Mouse (Mus musculus) embryonic facial prominence, embryonic 15.5 days (tissue): ENCODE measurements at regions not wholly inside any gene's neighbourhood (a gene's known extent, or its start where the extent isn't known, plus 50 kb on each side); places are given as distances from the start of the nearest gene placed in this dataset.

Experiments used
- ATAC-seq: fragments of 200-750 bp; cut with Nextera tagmentation; 2 replicates; pipeline ENCODE4 v1.8.0; 2017; ENCODE audit warnings: low read depth, moderate TSS enrichment; ENCODE audit not compliant: insufficient number of reproducible peaks, low FRiP score, low TSS enrichment
- H3K27ac ChIP-seq: fragments of 300-500 bp; sonication (generic); replicated peaks from 2 replicates; pipeline ENCODE4 v1.5.1; 2015; ENCODE audit warnings: mild to moderate bottlenecking, inconsistent platforms
- H3K27me3 ChIP-seq: fragments of 300-500 bp; sonication (generic); 2 replicates; pipeline ENCODE4 v1.6.1; 2015; ENCODE audit warnings: inconsistent platforms
- H3K36me3 ChIP-seq: fragments of 300-500 bp; sonication (generic); 2 replicates; pipeline ENCODE4 v1.6.1; 2015; ENCODE audit warnings: mild to moderate bottlenecking, inconsistent platforms
- H3K4me1 ChIP-seq: fragments of 300-500 bp; sonication (generic); 2 replicates; pipeline ENCODE4 v1.6.1; 2015; ENCODE audit warnings: inconsistent platforms
- H3K4me2 ChIP-seq: fragments of 300-500 bp; sonication (generic); replicated peaks from 2 replicates; pipeline ENCODE4 v1.6.1; 2015; ENCODE audit warnings: mild to moderate bottlenecking, inconsistent platforms
- H3K4me3 ChIP-seq: fragments of 300-500 bp; sonication (generic); replicated peaks from 2 replicates; pipeline ENCODE4 v1.5.1; 2015; ENCODE audit warnings: mild to moderate bottlenecking, inconsistent platforms
- H3K9ac ChIP-seq: fragments of 300-500 bp; sonication (generic); 2 replicates; pipeline ENCODE4 v1.6.1; 2015; ENCODE audit warnings: inconsistent platforms
- H3K9me3 ChIP-seq: fragments of 300-500 bp; sonication (generic); replicated peaks from 2 replicates; pipeline ENCODE4 v1.6.1; 2016; ENCODE audit warnings: inconsistent platforms
- WGBS: fragments of 180-500 bp; shearing (Covaris S2); methylation state at CpG from one replicate; pipeline ENCODE4 v1.1.7; 2015; 5-methylcytosine and 5-hydroxymethylcytosine counted together

DNA sequence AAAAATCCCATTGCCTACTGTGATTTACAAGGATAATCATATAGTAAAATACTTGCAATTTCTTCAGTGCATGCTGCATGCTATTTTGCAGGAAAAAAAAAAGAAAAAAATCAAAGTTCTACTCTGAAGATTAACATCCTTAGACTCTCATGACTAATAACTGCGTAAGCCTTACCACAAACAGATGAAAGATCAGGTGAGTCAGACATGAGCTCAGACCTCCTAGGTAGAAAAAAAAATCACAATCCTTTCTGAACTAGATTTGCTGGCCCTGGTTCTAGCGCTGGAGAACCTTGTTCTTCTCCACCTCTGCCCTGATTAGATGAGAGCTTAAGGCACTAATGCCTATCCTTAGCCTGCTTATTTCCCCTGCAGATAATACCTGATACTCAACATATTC lies 96.1 kb upstream of the Snap25 start:
- 64% methylated on average over 2 of the region's 2 CpGs for WGBS
- Histone ChIP-seq H3K27me3 (no peaks in the 10 kb centered on the region), H3K4me3 (no peak overlapping the region), H3K9ac (no peak overlapping the region), H3K4me1 (no peaks in the 10 kb centered on the region), H3K4me2 (no peak overlapping the region), H3K9me3 (no peaks in the 10 kb centered on the region), H3K27ac (no peak overlapping the region), H3K36me3 (no peaks in the 10 kb centered on the region)
- ATAC-seq: no peak

GRCm38 (mm10) chr2:136618114-136618513 lies 95.1 kb upstream of the Snap25 start:
- Histone ChIP-seq H3K9ac (no peak overlapping the region), H3K4me2 (no peak overlapping the region), H3K36me3 (no peaks in the 10 kb centered on the region), H3K9me3 (no peaks in the 10 kb centered on the region), H3K4me3 (no peak overlapping the region), H3K27me3 (no peaks in the 10 kb centered on the region), H3K27ac (no peak overlapping the region), H3K4me1 (no peaks in the 10 kb centered on the region)
- peak; percentile 79 for ATAC-seq
- 38% methylated on average over 2 of the region's 2 CpGs for WGBS

DNA sequence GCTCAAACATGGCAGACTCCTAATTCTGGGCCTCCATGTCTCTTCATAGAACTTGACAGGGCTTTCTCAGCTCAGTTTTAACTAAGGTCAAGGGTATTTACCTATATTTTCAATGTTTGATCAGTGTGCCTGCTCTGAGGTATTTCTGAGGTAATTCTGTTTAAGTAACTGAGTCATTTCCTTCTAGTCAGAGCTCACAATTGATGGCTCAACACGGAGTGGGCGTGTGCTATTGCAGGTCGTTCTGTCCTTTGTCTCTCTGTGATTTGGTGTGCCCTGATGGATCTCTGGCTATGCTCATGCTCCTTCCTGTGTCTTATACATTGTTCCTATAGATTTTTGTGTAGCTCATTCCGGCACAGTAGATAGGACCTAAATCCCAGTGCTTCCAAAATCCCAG lies 92.9 kb upstream of the Snap25 start:
- no peaks in the 10 kb centered on the region for H3K4me1 ChIP-seq
- no peak for ATAC-seq
- no peak overlapping the region for H3K4me3 ChIP-seq
- 85% methylated on average over 4 of the region's 4 CpGs for WGBS
- no peaks in the 10 kb centered on the region for H3K9me3 ChIP-seq
- no peaks in the 10 kb centered on the region for H3K27me3 ChIP-seq
- no peak overlapping the region for H3K27ac ChIP-seq
- H3K9ac ChIP-seq: no peak overlapping the region
- no peaks in the 10 kb centered on the region for H3K36me3 ChIP-seq
- H3K4me2 ChIP-seq: no peak overlapping the region

- no peaks in the 10 kb centered on the region for H3K27me3 ChIP-seq
- H3K9me3 ChIP-seq: no peaks in the 10 kb centered on the region
- ATAC-seq: no peak
- WGBS: 87% methylated on average over 4 of the region's 4 CpGs
- H3K27ac ChIP-seq: no peak overlapping the region
- H3K36me3 ChIP-seq: no peaks in the 10 kb centered on the region
- H3K4me1 ChIP-seq: no peaks in the 10 kb centered on the region
- no peak overlapping the region for H3K4me2 ChIP-seq
- H3K9ac ChIP-seq: no peak overlapping the region
- no peak overlapping the region for H3K4me3 ChIP-seq
These were observed 92.3 kb upstream of the Snap25 start for GRCm38 (mm10) chr2:136620969-136621368.

- Histone ChIP-seq H3K27ac (no peak overlapping the region), H3K4me1 (no peaks in the 10 kb centered on the region), H3K36me3 (no peaks in the 10 kb centered on the region), H3K9ac (no peak overlapping the region), H3K9me3 (no peaks in the 10 kb centered on the region), H3K27me3 (no peaks in the 10 kb centered on the region), H3K4me3 (no peak overlapping the region), H3K4me2 (no peak overlapping the region)
- ATAC-seq: no peak
- WGBS: 56% methylated on average over 5 of the region's 5 CpGs
These were observed 89.3 kb upstream of the Snap25 start for GRCm38 (mm10) chr2:136623808-136624489.

DNA sequence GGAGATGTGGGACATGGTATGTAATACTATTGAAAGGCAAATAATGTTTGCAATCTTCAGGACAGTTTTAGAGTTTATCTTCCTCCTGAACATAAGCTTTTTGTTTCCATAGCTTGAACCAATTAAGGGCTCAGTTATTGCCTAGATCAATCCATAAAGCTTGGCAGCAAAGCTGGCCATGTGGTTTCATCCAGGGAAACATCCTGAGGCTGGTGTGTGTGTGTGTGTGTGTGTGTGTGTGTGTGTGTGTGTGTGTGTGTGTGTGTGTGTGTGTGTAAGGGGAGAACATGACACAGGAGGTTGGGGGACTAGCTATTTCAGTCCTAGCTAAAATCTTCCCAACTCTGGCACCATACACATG lies 88.8 kb upstream of the Snap25 start:
- no peaks in the 10 kb centered on the region for H3K36me3 ChIP-seq
- H3K4me1 ChIP-seq: no peaks in the 10 kb centered on the region
- H3K4me2 ChIP-seq: no peak overlapping the region
- ATAC-seq: no peak
- no peak overlapping the region for H3K4me3 ChIP-seq
- H3K27me3 ChIP-seq: no peaks in the 10 kb centered on the region
- no peaks in the 10 kb centered on the region for H3K9me3 ChIP-seq
- H3K27ac ChIP-seq: no peak overlapping the region
- no peak overlapping the region for H3K9ac ChIP-seq

DNA sequence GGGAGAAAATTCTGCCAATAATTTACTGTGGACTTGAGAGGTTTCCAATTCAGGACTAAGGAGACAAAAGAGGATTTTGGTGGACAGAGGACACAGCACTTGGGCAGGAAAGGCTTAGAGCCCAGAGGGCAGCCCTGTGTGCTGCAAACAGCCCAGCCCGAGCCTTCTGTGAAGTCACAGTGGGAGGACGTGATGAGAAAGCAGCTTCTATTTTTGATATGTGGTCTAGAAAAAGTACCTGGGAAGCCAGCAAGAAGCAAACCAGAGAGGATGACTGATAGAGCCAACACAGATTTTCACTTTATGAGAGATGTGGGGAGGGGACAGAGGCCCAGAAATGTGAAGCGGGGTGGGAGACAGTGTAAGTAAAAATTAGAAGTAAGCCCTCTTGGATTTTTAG lies 66.3 kb upstream of the Snap25 start:
- Histone ChIP-seq H3K27ac (no peak overlapping the region), H3K4me2 (no peak overlapping the region), H3K36me3 (no peaks in the 10 kb centered on the region), H3K4me1 (no peaks in the 10 kb centered on the region; the same call in 1 of the 2 replicates), H3K4me3 (no peak overlapping the region), H3K27me3 (no peaks in the 10 kb centered on the region), H3K9me3 (no peaks in the 10 kb centered on the region), H3K9ac (no peak overlapping the region)
- 75% methylated on average over 3 of the region's 3 CpGs for WGBS
- ATAC-seq: no peak

- H3K27ac ChIP-seq: no peak overlapping the region
- no peaks in the 10 kb centered on the region; the same call in 1 of the 2 replicates for H3K4me1 ChIP-seq
- H3K36me3 ChIP-seq: no peaks in the 10 kb centered on the region
- H3K9me3 ChIP-seq: no peaks in the 10 kb centered on the region
- no peak overlapping the region for H3K4me2 ChIP-seq
- H3K9ac ChIP-seq: no peak overlapping the region
- ATAC-seq: peak; percentile 34; the same call in 1 of the 2 replicates
- H3K4me3 ChIP-seq: no peak overlapping the region
- H3K27me3 ChIP-seq: no peaks in the 10 kb centered on the region
- WGBS: 52% methylated on average over 5 of the region's 5 CpGs
These were observed 64.6 kb upstream of the Snap25 start for GRCm38 (mm10) chr2:136648606-136649005.

- no peaks in the 10 kb centered on the region; the same call in 1 of the 2 replicates for H3K4me1 ChIP-seq
- H3K4me2 ChIP-seq: no peak overlapping the region
- H3K27me3 ChIP-seq: no peaks in the 10 kb centered on the region
- 88% methylated on average over 1 of the region's 1 CpGs for WGBS
- H3K36me3 ChIP-seq: no peaks in the 10 kb centered on the region
- no peak overlapping the region for H3K27ac ChIP-seq
- no peak overlapping the region for H3K9ac ChIP-seq
- H3K9me3 ChIP-seq: no peaks in the 10 kb centered on the region
- no peak overlapping the region for H3K4me3 ChIP-seq
- no peak for ATAC-seq
These were observed 62.5 kb upstream of the Snap25 start for GRCm38 (mm10) chr2:136650721-136651120.

DNA sequence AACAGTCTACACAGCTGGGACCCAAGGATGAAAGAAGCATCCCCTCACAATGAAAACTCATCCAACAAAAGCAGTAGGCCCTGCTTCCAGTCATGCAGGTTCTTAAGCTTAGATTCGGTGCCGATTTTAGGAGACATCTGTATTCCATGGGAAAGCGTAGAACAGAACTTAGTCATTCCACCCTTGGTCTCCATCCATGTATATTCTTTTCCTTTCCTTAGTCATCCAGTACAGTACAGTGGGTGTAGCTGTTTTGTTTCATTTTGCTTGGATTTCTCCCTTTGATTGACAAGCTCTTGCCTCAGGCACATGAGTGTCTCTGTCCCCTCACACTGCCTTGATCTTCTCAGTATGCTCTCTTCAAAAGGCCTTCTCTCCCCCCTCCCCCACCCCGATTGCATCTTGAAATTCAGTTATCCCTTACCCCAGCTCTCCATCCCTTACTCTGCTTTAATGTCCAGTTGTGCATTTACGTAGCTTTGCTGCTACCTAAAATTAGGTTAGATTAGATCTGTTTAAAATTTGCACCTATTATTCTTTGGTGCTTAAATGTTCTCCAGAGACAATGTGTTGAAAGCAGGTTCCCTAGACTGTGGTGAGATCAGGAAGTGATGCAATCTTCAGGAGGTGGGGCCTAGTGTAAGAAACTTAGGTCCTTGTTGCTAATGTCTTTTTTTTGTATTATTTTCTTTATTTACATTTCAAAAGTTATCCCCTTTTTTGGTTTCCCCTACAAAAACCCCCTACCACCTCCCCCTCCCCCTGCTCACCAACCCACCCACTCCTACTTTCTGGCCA lies 60.8 kb upstream of the Snap25 start:
- H3K4me2 ChIP-seq: no peak overlapping the region
- H3K4me1 ChIP-seq: no peaks in the 10 kb centered on the region; the same call in 1 of the 2 replicates
- H3K9me3 ChIP-seq: no peaks in the 10 kb centered on the region
- no peak overlapping the region for H3K9ac ChIP-seq
- 83% methylated on average over 5 of the region's 5 CpGs for WGBS
- H3K27me3 ChIP-seq: no peaks in the 10 kb centered on the region
- H3K27ac ChIP-seq: no peak overlapping the region
- no peak overlapping the region for H3K4me3 ChIP-seq
- H3K36me3 ChIP-seq: no peaks in the 10 kb centered on the region
- no peak for ATAC-seq
